Mouse (Mus musculus) embryonic facial prominence, embryonic 10.5 days (tissue): ENCODE results near the gene Slain2. TPM values are rescaled to one million over a fixed set of nuclear protein-coding genes. Genes with fewer than 3 reads are reported as not detected.
"Not testable (repeated sequence)": the region's sequence is repeated elsewhere in the genome, so short reads cannot be mapped to it uniquely, and the experiment has no call there.

ENCODE experiments used
- DNase-seq: peaks from one replicate; pipeline ENCODE4 v3.0.0-alpha.2; 2017; ENCODE audit warnings: low spot score
- H3K27ac ChIP-seq: fragments of 300-500 bp; sonication (generic); replicated peaks from 2 replicates; pipeline ENCODE4 v1.5.1; 2016; ENCODE audit warnings: mild to moderate bottlenecking
- H3K27me3 ChIP-seq: fragments of 300-500 bp; sonication (generic); replicated peaks from 2 replicates; pipeline ENCODE4 v1.6.1; 2016; ENCODE audit warnings: low read depth, mild to moderate bottlenecking; ENCODE audit not compliant: poor library complexity, severe bottlenecking
- H3K36me3 ChIP-seq: fragments of 300-500 bp; sonication (generic); replicated peaks from 2 replicates; pipeline ENCODE4 v1.6.1; 2016; ENCODE audit warnings: mild to moderate bottlenecking, moderate library complexity
- H3K4me1 ChIP-seq: fragments of 300-500 bp; sonication (generic); 2 replicates; pipeline ENCODE4 v1.6.1; 2016
- H3K4me3 ChIP-seq: fragments of 300-500 bp; sonication (generic); 2 replicates; pipeline ENCODE4 v1.5.1; 2016; ENCODE audit warnings: mild to moderate bottlenecking, moderate library complexity
- H3K9me3 ChIP-seq: fragments of 300-500 bp; sonication (generic); 2 replicates; pipeline ENCODE4 v1.6.1; 2016; ENCODE audit warnings: mild to moderate bottlenecking
- WGBS: fragments of 180-500 bp; shearing (Covaris S2); methylation state at CpG from one replicate; pipeline ENCODE4 v1.1.7; 2016; 5-methylcytosine and 5-hydroxymethylcytosine counted together
- polyA plus RNA-seq: library from polyadenylated mRNA; unstranded; fragments of >200 nt; fragmentation: Nextera tagmentation; extraction: Ambion mirVana; gene quantifications from 2 replicates; pipeline ENCODE4 v1.2.1, GENCODE M21; 2016

Slain2 gene
- polyA plus RNA-seq, 1 experiment from 2014 or later, result 16.3 TPM

DNA sequence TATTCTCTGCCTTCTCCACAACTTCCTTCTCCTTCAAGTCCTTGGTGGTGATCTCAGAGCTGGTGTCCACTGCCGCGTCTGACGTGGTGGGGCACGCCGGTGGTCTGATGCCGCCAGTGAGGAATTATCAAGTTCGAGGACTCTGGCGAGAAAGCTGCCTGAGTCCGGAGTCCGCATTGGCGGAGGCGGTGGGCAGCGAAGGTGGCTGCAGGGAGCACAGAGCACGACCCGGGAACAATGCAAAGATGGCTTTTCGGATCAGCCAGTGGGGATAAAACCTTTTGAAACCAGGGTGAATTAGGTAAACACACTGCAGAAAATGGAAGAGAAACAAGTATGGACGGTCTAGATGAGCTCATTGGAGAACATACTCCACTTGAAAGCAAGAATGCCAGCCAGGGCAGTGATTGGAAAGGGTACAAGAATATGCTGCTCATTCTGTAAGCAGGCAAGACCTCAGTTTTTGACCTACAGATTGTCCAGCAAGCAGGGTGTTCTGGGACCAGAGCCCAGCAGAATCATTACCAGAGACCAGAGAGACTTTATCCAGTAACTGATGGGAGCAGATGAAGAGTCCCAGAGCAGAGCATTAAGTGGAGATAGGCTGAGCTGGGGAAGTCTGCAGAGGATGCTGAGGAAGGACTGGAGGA, 19.0 kb downstream of the Slain2 start:
- no peak overlapping the region for H3K27ac ChIP-seq
- WGBS, result 95% methylated on average over 17 of the region's 17 CpGs
- DNase-seq, result no peak

GRCm38 (mm10) chr5:72938421-72938820, 24.3 kb downstream of the Slain2 start:
- H3K27ac ChIP-seq, H3K4me1 ChIP-seq, H3K27me3 ChIP-seq, H3K9me3 ChIP-seq, DNase-seq, H3K4me3 ChIP-seq: not testable (repeated sequence)
- WGBS, result 93% methylated on average over 3 of the region's 3 CpGs
- H3K36me3 ChIP-seq, result peaks cover 30% of the 10 kb centered on the region

More for the DNA sequence above, 19.0 kb downstream of the Slain2 start:
- Histone ChIP-seq H3K9me3 (peaks cover 3% of the 10 kb centered on the region; the same call in 1 of the 2 replicates), H3K4me3 (no peak overlapping the region), H3K4me1 (no peaks in the 10 kb centered on the region), H3K36me3 (peaks cover 16% of the 10 kb centered on the region), H3K27me3 (no peaks in the 10 kb centered on the region)

DNA sequence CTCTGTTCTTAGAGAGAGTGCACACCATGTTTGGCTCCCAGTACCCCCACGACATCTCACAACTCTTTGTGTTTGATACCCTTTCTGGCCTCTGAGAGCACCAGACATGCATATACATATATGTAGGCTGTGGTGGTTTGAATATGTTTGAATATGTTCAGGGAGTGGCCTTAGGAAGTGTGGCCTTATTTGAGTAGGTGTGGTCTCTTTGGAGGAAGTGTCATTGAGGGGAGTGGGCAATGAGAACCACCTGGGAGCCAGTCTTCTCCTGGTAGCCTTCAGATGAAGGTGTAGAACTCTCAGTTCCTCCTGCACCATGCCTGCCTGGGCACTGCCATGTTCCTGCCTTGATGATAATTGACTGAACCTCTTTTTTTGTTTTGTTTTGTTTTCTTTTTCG, 25.2 kb downstream of the Slain2 start:
- H3K27me3 ChIP-seq, result no peaks in the 10 kb centered on the region
- no peak for DNase-seq
- no peaks in the 10 kb centered on the region for H3K9me3 ChIP-seq
- H3K27ac ChIP-seq, result no peak overlapping the region
- no peaks in the 10 kb centered on the region for H3K4me1 ChIP-seq
- H3K4me3 ChIP-seq, result no peak overlapping the region
- peaks cover 31% of the 10 kb centered on the region for H3K36me3 ChIP-seq
- 92% methylated on average over 2 of the region's 2 CpGs for WGBS

GRCm38 (mm10) chr5:72940906-72941432, 26.9 kb downstream of the Slain2 start:
- H3K27ac ChIP-seq, result no peak overlapping the region
- H3K4me3 ChIP-seq, result no peak overlapping the region
- no peak for DNase-seq
- 91% methylated on average over 5 of the region's 5 CpGs for WGBS
- H3K4me1 ChIP-seq, result no peaks in the 10 kb centered on the region
- H3K9me3 ChIP-seq, result no peaks in the 10 kb centered on the region
- no peaks in the 10 kb centered on the region for H3K27me3 ChIP-seq
- peaks cover 35% of the 10 kb centered on the region for H3K36me3 ChIP-seq

DNA sequence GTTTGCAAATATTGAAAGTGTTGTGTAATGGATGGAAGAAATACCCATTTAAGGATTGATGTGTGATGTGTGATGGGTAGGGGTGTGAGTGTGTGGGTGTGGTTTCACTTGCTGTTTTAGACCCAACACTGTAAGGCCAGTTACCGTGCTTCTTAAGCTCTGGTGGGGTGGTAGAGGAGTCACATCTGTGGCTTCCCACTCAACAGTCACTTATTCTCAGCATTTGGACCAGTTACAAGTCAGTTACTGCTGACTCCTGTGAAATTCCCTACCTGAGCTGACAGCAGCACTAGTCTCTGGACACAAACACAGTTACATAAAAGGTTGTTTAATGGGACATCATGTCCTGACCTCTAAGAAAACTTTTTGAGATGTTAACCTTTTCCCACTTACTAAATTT, 34.0 kb downstream of the Slain2 start:
- Histone ChIP-seq H3K4me3 (no peak overlapping the region), H3K27ac (no peak overlapping the region), H3K9me3 (no peaks in the 10 kb centered on the region), H3K27me3 (no peaks in the 10 kb centered on the region), H3K36me3 (peaks cover 41% of the 10 kb centered on the region), H3K4me1 (no peaks in the 10 kb centered on the region)
- 85% methylated on average over 1 of the region's 1 CpGs for WGBS
- no peak for DNase-seq

- H3K36me3 ChIP-seq, result peaks cover 29% of the 10 kb centered on the region
- no peak overlapping the region for H3K4me3 ChIP-seq
- H3K27ac ChIP-seq, result no peak overlapping the region
- no peaks in the 10 kb centered on the region for H3K9me3 ChIP-seq
- H3K4me1 ChIP-seq, result no peaks in the 10 kb centered on the region
- H3K27me3 ChIP-seq, result no peaks in the 10 kb centered on the region
- no peak for DNase-seq
- 89% methylated on average over 2 of the region's 2 CpGs for WGBS
Observed at GRCm38 (mm10) chr5:72950252-72950651, 36.1 kb downstream of the Slain2 start.

DNA sequence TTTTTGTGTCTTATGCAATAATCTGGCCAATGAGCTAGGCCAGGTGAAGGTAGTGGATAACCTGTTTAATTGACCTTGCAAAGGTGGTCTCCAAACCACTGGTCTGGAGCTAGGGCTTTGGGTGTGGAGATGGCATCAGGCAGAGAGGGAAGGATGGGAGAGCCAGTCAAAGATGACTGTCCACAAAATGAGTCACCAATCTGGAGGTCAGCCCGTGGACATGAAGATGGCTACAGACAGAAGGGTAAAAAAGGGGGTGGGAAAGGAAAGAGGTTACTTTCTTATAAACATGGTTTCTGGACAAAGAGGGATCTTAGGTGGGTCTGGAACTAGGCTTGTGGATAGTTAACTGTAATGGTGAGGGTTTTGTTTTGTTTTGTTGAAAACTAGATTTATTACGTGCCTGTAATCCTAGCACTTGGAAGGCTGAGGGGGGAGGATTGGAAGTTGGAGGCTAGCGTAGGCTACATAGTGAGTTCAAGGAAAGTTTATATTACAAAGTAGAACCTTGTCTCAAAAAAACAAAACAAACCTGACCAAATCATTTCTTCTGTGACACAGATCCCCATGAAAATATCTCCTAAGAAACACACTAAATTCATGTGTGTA, 40.0 kb downstream of the Slain2 start:
- WGBS, result 83% methylated on average over 3 of the region's 3 CpGs
- no peaks in the 10 kb centered on the region for H3K4me1 ChIP-seq
- H3K27me3 ChIP-seq, result no peaks in the 10 kb centered on the region
- H3K9me3 ChIP-seq, result no peaks in the 10 kb centered on the region
- no peak overlapping the region for H3K27ac ChIP-seq
- H3K36me3 ChIP-seq, result peaks cover 30% of the 10 kb centered on the region
- no peak overlapping the region for H3K4me3 ChIP-seq
- no peak for DNase-seq

- no peak for DNase-seq
- H3K4me1 ChIP-seq, result no peaks in the 10 kb centered on the region
- WGBS, result 94% methylated on average over 17 of the region's 17 CpGs
- peaks cover 23% of the 10 kb centered on the region for H3K36me3 ChIP-seq
- H3K27ac ChIP-seq, result no peak overlapping the region
- no peaks in the 10 kb centered on the region for H3K9me3 ChIP-seq
- H3K27me3 ChIP-seq, result no peaks in the 10 kb centered on the region
- no peak overlapping the region for H3K4me3 ChIP-seq
Observed at GRCm38 (mm10) chr5:72957281-72957680, 43.2 kb downstream of the Slain2 start.

DNA sequence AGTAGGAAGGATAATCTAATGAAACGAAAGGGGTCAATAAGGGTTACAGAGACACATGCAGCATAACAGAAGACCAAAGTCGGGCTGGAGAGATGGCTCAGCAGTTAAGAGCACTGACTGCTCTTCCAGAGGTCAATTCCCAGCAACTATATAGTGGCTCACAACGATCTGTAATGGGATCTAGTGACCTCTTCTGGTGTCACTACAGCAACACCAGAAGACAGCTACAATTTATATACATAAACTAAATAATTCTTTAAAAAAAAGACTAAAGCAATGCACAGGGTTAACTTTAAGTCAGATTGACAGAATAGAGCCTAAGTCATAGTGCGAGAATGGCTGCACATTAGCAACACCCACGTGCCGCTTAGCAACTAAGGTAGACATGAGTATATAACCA, 46.0 kb downstream of the Slain2 start:
- no peaks in the 10 kb centered on the region for H3K9me3 ChIP-seq
- no peaks in the 10 kb centered on the region for H3K27me3 ChIP-seq
- 84% methylated on average over 6 of the region's 6 CpGs for WGBS
- H3K36me3 ChIP-seq, result peaks cover 39% of the 10 kb centered on the region
- H3K27ac ChIP-seq, result no peak overlapping the region
- H3K4me3 ChIP-seq, result no peak overlapping the region
- no peaks in the 10 kb centered on the region for H3K4me1 ChIP-seq
- DNase-seq, result no peak

DNA sequence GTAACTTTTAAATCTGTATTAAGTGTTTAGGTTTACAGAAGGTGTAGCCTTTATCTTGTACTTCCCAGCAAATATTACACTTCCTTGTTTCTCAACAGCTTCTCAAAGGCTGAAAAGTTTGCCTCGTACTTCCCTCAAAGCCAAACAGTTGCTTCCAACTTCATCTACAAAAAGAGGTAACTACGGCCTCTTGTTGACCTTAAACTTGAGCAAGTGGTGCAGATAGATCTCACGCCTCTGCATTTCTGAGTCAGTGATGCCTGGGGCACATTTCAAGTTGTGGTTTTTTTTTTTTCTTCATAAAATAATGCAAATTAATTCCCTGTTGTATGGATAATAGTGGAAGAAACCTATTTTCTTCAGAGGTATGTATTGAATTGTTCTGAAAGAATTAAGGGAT, 51.6 kb downstream of the Slain2 start:
- H3K4me3 ChIP-seq, result no peak overlapping the region
- DNase-seq, result no peak
- H3K4me1 ChIP-seq, result no peaks in the 10 kb centered on the region
- no peak overlapping the region for H3K27ac ChIP-seq
- no peaks in the 10 kb centered on the region for H3K9me3 ChIP-seq
- no peaks in the 10 kb centered on the region for H3K27me3 ChIP-seq
- 94% methylated on average over 3 of the region's 3 CpGs for WGBS
- H3K36me3 ChIP-seq, result peaks cover 65% of the 10 kb centered on the region

DNA sequence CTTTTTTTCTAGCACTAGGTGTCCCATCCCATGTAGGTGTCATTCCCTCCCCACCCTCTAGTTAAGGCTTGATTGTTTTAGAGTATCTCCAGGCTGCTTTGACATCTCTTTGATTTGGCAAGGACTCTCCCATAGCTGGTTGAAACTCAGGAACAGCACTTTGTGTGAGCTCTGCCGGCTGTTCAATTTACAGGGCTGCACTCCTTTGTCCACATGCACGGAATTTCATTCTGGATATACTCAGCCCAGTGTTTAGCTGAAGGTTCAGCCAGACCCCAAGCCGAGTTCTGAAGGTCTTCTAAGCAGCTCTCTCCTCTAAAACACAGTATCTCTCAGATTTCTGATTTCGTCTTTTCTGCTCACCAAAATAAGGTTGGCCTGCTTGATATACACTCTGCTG, 58.3 kb downstream of the Slain2 start:
- Histone ChIP-seq H3K27me3 (no peaks in the 10 kb centered on the region), H3K4me3 (no peak overlapping the region), H3K9me3 (no peaks in the 10 kb centered on the region), H3K36me3 (peaks cover 85% of the 10 kb centered on the region), H3K4me1 (no peaks in the 10 kb centered on the region), H3K27ac (no peak overlapping the region)
- DNase-seq, result no peak
- WGBS, result 77% methylated on average over 4 of the region's 4 CpGs

GRCm38 (mm10) chr5:72972934-72973333, 58.8 kb downstream of the Slain2 start:
- no peak for DNase-seq
- H3K4me3 ChIP-seq, result no peak overlapping the region
- no peaks in the 10 kb centered on the region for H3K27me3 ChIP-seq
- no peaks in the 10 kb centered on the region for H3K9me3 ChIP-seq
- H3K4me1 ChIP-seq, result no peaks in the 10 kb centered on the region
- 64% methylated on average over 5 of the region's 5 CpGs for WGBS
- H3K27ac ChIP-seq, result no peak overlapping the region
- H3K36me3 ChIP-seq, result peaks cover 86% of the 10 kb centered on the region

GRCm38 (mm10) chr5:72974602-72975001, 60.5 kb downstream of the Slain2 start, which contains the start of gene Gm10135:
TSS of gene Gm10135 (minus strand) at chr5:72974702.
- Histone ChIP-seq H3K36me3 (peaks cover 77% of the 10 kb centered on the region), H3K4me1 (no peaks in the 10 kb centered on the region), H3K27me3 (no peaks in the 10 kb centered on the region), H3K9me3 (no peaks in the 10 kb centered on the region), H3K27ac (no peak within 1 kb of the TSS), H3K4me3 (no peak within 1 kb of the TSS)
- WGBS, result 96% methylated on average over 7 of the region's 7 CpGs
- DNase-seq, result no peak
